Mouse (Mus musculus) forebrain, embryonic 14.5 days (tissue): ENCODE measurements around the gene Tapbpl. TPM values are rescaled to one million over a fixed set of nuclear protein-coding genes. Genes with fewer than 3 reads are reported as not detected.

Experiments used
- ATAC-seq: fragments of 200-750 bp; cut with Nextera tagmentation; 2 replicates; pipeline ENCODE4 v1.8.0; 2017; ENCODE audit warnings: mild to moderate bottlenecking, moderate library complexity
- DNase-seq: peaks from one replicate; pipeline ENCODE4 v3.0.0-alpha.2; 2015; ENCODE audit warnings: low spot score
- H3K27ac ChIP-seq: fragments of 300-500 bp; sonication (generic); 2 replicates; pipeline ENCODE4 v1.5.1; 2014; ENCODE audit warnings: low read depth, mild to moderate bottlenecking, control low read depth, low read length, moderate library complexity
- H3K27me3 ChIP-seq: fragments of 300-500 bp; sonication (generic); replicated peaks from 2 replicates; pipeline ENCODE4 v1.6.1; 2014; ENCODE audit warnings: low read length, control low read depth, mixed read lengths; ENCODE audit not compliant: control insufficient read depth, insufficient read depth
- H3K36me3 ChIP-seq: fragments of 300-500 bp; sonication (generic); 2 replicates; pipeline ENCODE4 v1.6.1; 2014; ENCODE audit warnings: low read length, control low read depth; ENCODE audit not compliant: control insufficient read depth, insufficient read depth
- H3K4me1 ChIP-seq: fragments of 300-500 bp; sonication (generic); 2 replicates; pipeline ENCODE4 v1.6.1; 2014; ENCODE audit warnings: antibody characterized with exemption, low read length, control low read depth; ENCODE audit not compliant: control insufficient read depth, insufficient read depth
- H3K4me2 ChIP-seq: fragments of 300-500 bp; sonication (generic); 2 replicates; pipeline ENCODE4 v1.6.1; 2014; ENCODE audit warnings: mild to moderate bottlenecking, control low read depth, low read length
- H3K4me3 ChIP-seq: fragments of 300-500 bp; sonication (generic); 2 replicates; pipeline ENCODE4 v1.5.1; 2014; ENCODE audit warnings: low read depth, low read length, control low read depth
- H3K9ac ChIP-seq: fragments of 300-500 bp; sonication (generic); 2 replicates; pipeline ENCODE4 v1.6.1; 2014; ENCODE audit warnings: mild to moderate bottlenecking, low read length, control low read depth, moderate library complexity
- H3K9me3 ChIP-seq: fragments of 300-500 bp; sonication (generic); replicated peaks from 2 replicates; pipeline ENCODE4 v1.6.1; 2016; ENCODE audit warnings: low read length, control low read depth, mixed read lengths; ENCODE audit not compliant: control insufficient read depth
- WGBS: fragments of 180-500 bp; shearing (Covaris S2); extraction: QIAGEN DNeasy Blood & Tissue Kit; methylation state at CpG from one replicate; pipeline ENCODE4 v1.1.7; 2014; 5-methylcytosine and 5-hydroxymethylcytosine counted together
- microRNA-seq: library from miRNA; unstranded; fragments of <30 nt; microRNA quantifications from one replicate; pipeline ENCODE4, GENCODE M21; 2016
- polyA plus RNA-seq: library from polyadenylated mRNA; unstranded; fragments of >200 nt; fragmentation: Nextera tagmentation; extraction: Ambion mirVana; gene quantifications from 2 replicates; pipeline ENCODE4 v1.2.1, GENCODE M21; 2014

Tapbpl gene
- polyA plus RNA-seq, 1 experiment from 2014 or later, result 1.8 TPM

GRCm38 (mm10) chr6:125182133-125182532, 49.5 kb downstream of the Tapbpl start:
- H3K9ac ChIP-seq, result no peak overlapping the region
- H3K9me3 ChIP-seq, result no peaks in the 10 kb centered on the region
- H3K4me3 ChIP-seq, result no peak overlapping the region
- H3K27me3 ChIP-seq, result no peaks in the 10 kb centered on the region
- DNase-seq (no peak), ATAC-seq (no peak)
- WGBS, result 81% methylated on average over 5 of the region's 5 CpGs
- H3K27ac ChIP-seq, result no peak overlapping the region
- H3K4me2 ChIP-seq, result no peak overlapping the region
- H3K36me3 ChIP-seq, result peaks cover 99% of the 10 kb centered on the region
- H3K4me1 ChIP-seq, result no peaks in the 10 kb centered on the region

- DNase-seq, result no peak
These were observed 52.1 kb downstream of the Tapbpl start for GRCm38 (mm10) chr6:125179601-125180000.

GRCm38 (mm10) chr6:125175469-125175868, 56.2 kb downstream of the Tapbpl start:
- Histone ChIP-seq H3K4me1 (no peaks in the 10 kb centered on the region), H3K4me3 (no peak overlapping the region), H3K9ac (no peak overlapping the region), H3K9me3 (no peaks in the 10 kb centered on the region), H3K36me3 (peaks cover 99% of the 10 kb centered on the region), H3K27me3 (no peaks in the 10 kb centered on the region), H3K4me2 (no peak overlapping the region), H3K27ac (no peak overlapping the region)
- no peak for DNase-seq
- WGBS, result 91% methylated on average over 5 of the region's 5 CpGs
- no peak for ATAC-seq

More at GRCm38 (mm10) chr6:125179601-125180000, 52.1 kb downstream of the Tapbpl start:
- peaks cover 99% of the 10 kb centered on the region for H3K36me3 ChIP-seq
- no peak overlapping the region for H3K4me3 ChIP-seq
- 92% methylated on average over 7 of the region's 7 CpGs for WGBS
- H3K27me3 ChIP-seq, result no peaks in the 10 kb centered on the region
- H3K9me3 ChIP-seq, result no peaks in the 10 kb centered on the region
- H3K4me1 ChIP-seq, result no peaks in the 10 kb centered on the region
- no peak overlapping the region for H3K4me2 ChIP-seq
- H3K9ac ChIP-seq, result no peak overlapping the region
- H3K27ac ChIP-seq, result no peak overlapping the region
- no peak for ATAC-seq

Small RNAs within 50 kb of the gene (microRNA-seq; reads per million reads assigned to microRNA genes)
- 0.93 reads per million for gene Mir3098
- not detected for gene Mir8113

Other genes starting within 250 kb of the Tapbpl start
- 22.6 and 28.0 TPM in 2 replicates for gene Pianp, start 235.2 kb downstream of the Tapbpl start, polyA plus RNA-seq
- gene Zfp384, start 222.7 kb downstream of the Tapbpl start, polyA plus RNA-seq, result 8.4 and 9.8 TPM in 2 replicates
- gene Ing4, start 192.1 kb downstream of the Tapbpl start, polyA plus RNA-seq, result 178 and 181 TPM in 2 replicates
- 10.2 and 14.8 TPM in 2 replicates for gene Acrbp, start 182.2 kb downstream of the Tapbpl start, polyA plus RNA-seq
- 0.21 and 0.81 TPM in 2 replicates for gene Lpar5, start 163.9 kb downstream of the Tapbpl start, polyA plus RNA-seq
- 61.1 and 66.1 TPM in 2 replicates for gene Chd4, start 135.9 kb downstream of the Tapbpl start, polyA plus RNA-seq
- 46.8 and 52.7 TPM in 2 replicates for gene Nop2, start 100.0 kb downstream of the Tapbpl start, polyA plus RNA-seq
- gene Iffo1, start 86.6 kb downstream of the Tapbpl start, polyA plus RNA-seq, result 10.8 and 13.4 TPM in 2 replicates
- gene Gapdh, start 65.4 kb downstream of the Tapbpl start, polyA plus RNA-seq, result 1,676 and 1,964 TPM in 2 replicates
- gene Ncapd2, start 40.2 kb downstream of the Tapbpl start, polyA plus RNA-seq, result 64.4 and 67.6 TPM in 2 replicates
- gene Mrpl51, start 40.1 kb downstream of the Tapbpl start, polyA plus RNA-seq, result 160 and 179 TPM in 2 replicates
- gene Vamp1, start 16.3 kb downstream of the Tapbpl start, polyA plus RNA-seq, result 1.7 and 2.7 TPM in 2 replicates
- 0.24 and 0.37 TPM in 2 replicates for gene Cd27, start 5.2 kb upstream of the Tapbpl start, polyA plus RNA-seq
- 0.15 TPM in 1 of 2 replicates, not detected in the other for gene Tuba3a, start 54.2 kb upstream of the Tapbpl start, polyA plus RNA-seq
- 10.8 and 12.9 TPM in 2 replicates for gene Ltbr, start 82.0 kb upstream of the Tapbpl start, polyA plus RNA-seq
- 0.29 and 0.37 TPM in 2 replicates for gene Scnn1a, start 88.8 kb upstream of the Tapbpl start, polyA plus RNA-seq
- 14.2 and 16.2 TPM in 2 replicates for gene Tnfrsf1a, start 117.5 kb upstream of the Tapbpl start, polyA plus RNA-seq
- gene Plekhg6, start 148.9 kb upstream of the Tapbpl start, polyA plus RNA-seq, result 0.16 TPM in 1 of 2 replicates, not detected in the other